Mouse (Mus musculus) CD4-positive helper T cell, adult 2 months (primary cell): ENCODE data around the gene Pdgfra.

ENCODE experiments used
- DNase-seq: peaks from one replicate; pipeline ENCODE4 v3.0.0-alpha.2; 2012; ENCODE audit warnings: low read depth, missing footprints, low spot score

Pdgfra gene

GRCm38 (mm10) chr5:75155741-75156553 lies 3.9 kb downstream of the Pdgfra start:
- DNase-seq = peak; percentile 54

GRCm38 (mm10) chr5:75156554-75157036 lies 4.5 kb downstream of the Pdgfra start:
- no peak for DNase-seq

GRCm38 (mm10) chr5:75157038-75157437 lies 4.9 kb downstream of the Pdgfra start:
- peak; percentile 60 for DNase-seq

GRCm38 (mm10) chr5:75160530-75161170 lies 8.6 kb downstream of the Pdgfra start:
- DNase-seq = no peak

GRCm38 (mm10) chr5:75161586-75161985 lies 9.5 kb downstream of the Pdgfra start:
- no peak for DNase-seq

- no peak for DNase-seq
Measured at GRCm38 (mm10) chr5:75163289-75163951, 11.3 kb downstream of the Pdgfra start.

GRCm38 (mm10) chr5:75164688-75165087 lies 12.6 kb downstream of the Pdgfra start:
- no peak for DNase-seq

GRCm38 (mm10) chr5:75169837-75170236 lies 17.7 kb downstream of the Pdgfra start:
- no peak for DNase-seq

- DNase-seq = no peak
Measured at GRCm38 (mm10) chr5:75171859-75172258, 19.8 kb downstream of the Pdgfra start.

GRCm38 (mm10) chr5:75179249-75179648 lies 27.2 kb downstream of the Pdgfra start:
- DNase-seq = no peak

- no peak for DNase-seq
Measured at GRCm38 (mm10) chr5:75179726-75180290, 27.7 kb downstream of the Pdgfra start.

GRCm38 (mm10) chr5:75183653-75184052 lies 31.6 kb downstream of the Pdgfra start:
- no peak for DNase-seq

- no peak for DNase-seq
Measured at GRCm38 (mm10) chr5:75184112-75184511, 32.0 kb downstream of the Pdgfra start.

GRCm38 (mm10) chr5:75184693-75185235 lies 32.7 kb downstream of the Pdgfra start:
- DNase-seq = no peak

- no peak for DNase-seq
Measured at GRCm38 (mm10) chr5:75185584-75185983, 33.5 kb downstream of the Pdgfra start.

- no peak for DNase-seq
Measured at GRCm38 (mm10) chr5:75189319-75189987, 37.4 kb downstream of the Pdgfra start.

- DNase-seq = no peak
Measured at GRCm38 (mm10) chr5:75193107-75193506, 41.0 kb downstream of the Pdgfra start.

- DNase-seq = no peak
Measured at GRCm38 (mm10) chr5:75198413-75198812, 46.3 kb downstream of the Pdgfra start.

GRCm38 (mm10) chr5:75199698-75200365 lies 47.7 kb downstream of the Pdgfra start:
- no peak for DNase-seq

GRCm38 (mm10) chr5:75200366-75200724 lies 48.3 kb downstream of the Pdgfra start:
- no peak for DNase-seq

GRCm38 (mm10) chr5:75207905-75208304 lies 55.8 kb downstream of the Pdgfra start:
- no peak for DNase-seq
